Mouse (Mus musculus) midbrain, postnatal 0 days (tissue): ENCODE results near the gene Ptprm. TPM values are rescaled to one million over a fixed set of nuclear protein-coding genes. Genes with fewer than 3 reads are reported as not detected.

ENCODE experiments used
- ATAC-seq: fragments of 200-750 bp; cut with Nextera tagmentation; 2 replicates; pipeline ENCODE4 v1.8.0; 2017; ENCODE audit warnings: moderate number of reproducible peaks, mild to moderate bottlenecking, moderate TSS enrichment, moderate library complexity; ENCODE audit not compliant: low FRiP score
- DNase-seq: peaks from one replicate; pipeline ENCODE4 v3.0.0-alpha.2; 2015; ENCODE audit warnings: low spot score
- H3K27ac ChIP-seq: fragments of 300-500 bp; sonication (generic); 2 replicates; pipeline ENCODE4 v1.5.1; 2014; ENCODE audit warnings: low read depth, mild to moderate bottlenecking, low read length, mixed read lengths
- H3K27me3 ChIP-seq: fragments of 300-500 bp; sonication (generic); 2 replicates; pipeline ENCODE4 v1.6.1; 2014; ENCODE audit warnings: low read length, control low read depth, mixed read lengths; ENCODE audit not compliant: insufficient read depth
- H3K36me3 ChIP-seq: fragments of 300-500 bp; sonication (generic); 2 replicates; pipeline ENCODE4 v1.6.1; 2014; ENCODE audit warnings: low read length, control low read depth, mixed read lengths; ENCODE audit not compliant: insufficient read depth
- H3K4me1 ChIP-seq: fragments of 300-500 bp; sonication (generic); 2 replicates; pipeline ENCODE4 v1.6.1; 2014; ENCODE audit warnings: mild to moderate bottlenecking, control low read depth, antibody characterized with exemption, low read length, mixed read lengths; ENCODE audit not compliant: insufficient read depth
- H3K4me2 ChIP-seq: fragments of 300-500 bp; sonication (generic); 2 replicates; pipeline ENCODE4 v1.6.1; 2014; ENCODE audit warnings: low read depth, mild to moderate bottlenecking, low read length, mixed read lengths; ENCODE audit not compliant: poor library complexity, severe bottlenecking
- H3K4me3 ChIP-seq: fragments of 300-500 bp; sonication (generic); 2 replicates; pipeline ENCODE4 v1.5.1; 2014; ENCODE audit warnings: low read depth, mild to moderate bottlenecking, low read length, moderate library complexity
- H3K9ac ChIP-seq: fragments of 300-500 bp; sonication (generic); replicated peaks from 2 replicates; pipeline ENCODE4 v1.6.1; 2014; ENCODE audit warnings: mild to moderate bottlenecking, low read length, moderate library complexity, mixed read lengths; ENCODE audit not compliant: poor library complexity, severe bottlenecking
- H3K9me3 ChIP-seq: fragments of 300-500 bp; sonication (generic); 2 replicates; pipeline ENCODE4 v1.6.1; 2016; ENCODE audit warnings: low read length, control low read depth
- CTCF ChIP-seq: IDR thresholded peaks from 2 replicates; pipeline ENCODE4 v1.5.1; 2016; ENCODE audit warnings: antibody characterized with exemption, mild to moderate bottlenecking
- WGBS: fragments of 180-500 bp; shearing (Covaris S2); extraction: QIAGEN DNeasy Blood & Tissue Kit; methylation state at CpG from one replicate; pipeline ENCODE4 v1.1.7; 2014; 5-methylcytosine and 5-hydroxymethylcytosine counted together
- polyA plus RNA-seq: library from polyadenylated mRNA; unstranded; fragments of >200 nt; fragmentation: Nextera tagmentation; extraction: Ambion mirVana; gene quantifications from 2 replicates; pipeline ENCODE4 v1.2.1, GENCODE M21; 2015
- total RNA-seq: library from RNA; depleted of rRNA; stranded (reverse); fragments of >200 nt; gene quantifications from 2 replicates; pipeline ENCODE4 v1.2.3, GENCODE M21; 2014

Ptprm gene
- total and polyA plus RNA-seq, 2 experiments from 2014 or later, result 18.3 to 43.5 TPM

GRCm38 (mm10) chr17:67296604-67297595 is 57.4 kb downstream of the Ptprm start:
- ATAC-seq (no peak), DNase-seq (no peak)
- 83% methylated on average over 13 of the region's 13 CpGs for WGBS
- H3K4me2 ChIP-seq, result no peak overlapping the region
- no peaks in the 10 kb centered on the region for H3K36me3 ChIP-seq
- H3K4me3 ChIP-seq, result no peak overlapping the region
- no peak overlapping the region for H3K27ac ChIP-seq
- no peaks in the 10 kb centered on the region for H3K27me3 ChIP-seq
- H3K9ac ChIP-seq, result no peak overlapping the region
- TF ChIP-seq CTCF, result no peak
- peaks cover 2% of the 10 kb centered on the region; the same call in 1 of the 2 replicates for H3K4me1 ChIP-seq
- H3K9me3 ChIP-seq, result no peaks in the 10 kb centered on the region

- H3K4me2 ChIP-seq, result peak overlapping the region; percentile 28; the same call in 1 of the 2 replicates
- H3K9me3 ChIP-seq, result no peaks in the 10 kb centered on the region
- H3K27me3 ChIP-seq, result no peaks in the 10 kb centered on the region
- no peaks in the 10 kb centered on the region for H3K36me3 ChIP-seq
- no peak overlapping the region for H3K9ac ChIP-seq
- WGBS, result 10% methylated on average over 16 of the region's 16 CpGs
- H3K27ac ChIP-seq, result no peak overlapping the region
- H3K4me3 ChIP-seq, result no peak overlapping the region
- H3K4me1 ChIP-seq, result 0 out of 2 replicates have a peak, but pooled peaks cover 7% of the 10 kb centered on the region
- DNase-seq, result peak; percentile 72
- ATAC-seq, result peak; percentile 74
- TF ChIP-seq CTCF, result no peak
These were observed 63.5 kb downstream of the Ptprm start for GRCm38 (mm10) chr17:67290662-67291240.

- TF ChIP-seq CTCF, result no peak
- ATAC-seq (no peak), DNase-seq (no peak)
- H3K27ac ChIP-seq, result no peak overlapping the region
- no peaks in the 10 kb centered on the region for H3K9me3 ChIP-seq
- H3K4me1 ChIP-seq, result 0 out of 2 replicates have a peak, but pooled peaks cover 7% of the 10 kb centered on the region
- H3K36me3 ChIP-seq, result no peaks in the 10 kb centered on the region
- no peaks in the 10 kb centered on the region for H3K27me3 ChIP-seq
- H3K9ac ChIP-seq, result no peak overlapping the region
- WGBS, result 82% methylated on average over 3 of the region's 3 CpGs
- H3K4me2 ChIP-seq, result no peak overlapping the region
- no peak overlapping the region for H3K4me3 ChIP-seq
These were observed 66.8 kb downstream of the Ptprm start for GRCm38 (mm10) chr17:67287501-67287900.

- DNase-seq (no peak), ATAC-seq (no peak)
- WGBS, result 28% methylated on average over 13 of the region's 13 CpGs
- Histone ChIP-seq H3K4me2 (no peak overlapping the region), H3K9me3 (no peaks in the 10 kb centered on the region), H3K36me3 (no peaks in the 10 kb centered on the region), H3K27ac (no peak overlapping the region), H3K4me1 (no peaks in the 10 kb centered on the region), H3K9ac (no peak overlapping the region), H3K27me3 (0 out of 2 replicates have a peak, but pooled peaks cover 4% of the 10 kb centered on the region), H3K4me3 (no peak overlapping the region)
- TF ChIP-seq CTCF, result no peak
These were observed 72.6 kb downstream of the Ptprm start for GRCm38 (mm10) chr17:67281640-67282170.

- no peak for TF ChIP-seq CTCF
- Histone ChIP-seq H3K27ac (no peak overlapping the region), H3K9me3 (no peaks in the 10 kb centered on the region), H3K9ac (no peak overlapping the region), H3K36me3 (no peaks in the 10 kb centered on the region), H3K4me3 (no peak overlapping the region), H3K4me1 (0 out of 2 replicates have a peak, but pooled peaks cover 2% of the 10 kb centered on the region), H3K4me2 (no peak overlapping the region), H3K27me3 (0 out of 2 replicates have a peak, but pooled peaks cover 4% of the 10 kb centered on the region)
- DNase-seq (no peak), ATAC-seq (no peak)
- WGBS, result 93% methylated on average over 13 of the region's 13 CpGs
These were observed 76.9 kb downstream of the Ptprm start for GRCm38 (mm10) chr17:67277124-67277910.
